Mouse (Mus musculus) left cerebral cortex, postnatal 14 days (tissue): Measurements from ENCODE around the gene Oma1. TPM values are rescaled to one million over a fixed set of nuclear protein-coding genes. Genes with fewer than 3 reads are reported as not detected.

Experiments used
- DNase-seq, 2 experiments: peaks; one replicate each; pipeline ENCODE4 v3.0.0; 2021 to 2022; ENCODE audit warnings: low spot score in 2 of 2, mixed read lengths in 1 of 2
- intact Hi-C: fragments of 180-260 bp; cut with DNase I; formaldehyde crosslinking; loops from one replicate; pipeline ENCODE4 v1.15.1; 2025
- total RNA-seq, 2 experiments: library from RNA; stranded (reverse); gene quantifications; 2 replicates each; pipeline ENCODE4 v1.2.3; 2021

The Oma1 gene
- total RNA-seq, 2 experiments from 2014 or later: 6.1 to 9.5 TPM

GRCm38 (mm10) chr4:103346849-103347248, 33.2 kb downstream of the Oma1 start:
- intact Hi-C loops: loop anchor here (10.0 kb wide), 2 partner anchors 182 to 362 kb away; no protein-coding TSS in a partner anchor
- DNase-seq: no peak

- DNase-seq: no peak
Measured at GRCm38 (mm10) chr4:103349219-103349618, 35.6 kb downstream of the Oma1 start.

GRCm38 (mm10) chr4:103352926-103353325, 39.3 kb downstream of the Oma1 start:
- no peak for DNase-seq
- intact Hi-C loops: no loop called here

More at GRCm38 (mm10) chr4:103349219-103349618, 35.6 kb downstream of the Oma1 start:
- intact Hi-C loops: loop anchor here (10.0 kb wide), 2 partner anchors 184 to 364 kb away; no protein-coding TSS in a partner anchor

- intact Hi-C loops: no loop called here
- DNase-seq: peak in 1 of 2 experiments; percentile 21
Measured at GRCm38 (mm10) chr4:103357457-103357856, 43.8 kb downstream of the Oma1 start.

- peak in 1 of 2 experiments; percentile 1 for DNase-seq
- intact Hi-C loops: no loop called here
Measured at GRCm38 (mm10) chr4:103358941-103359448, 45.4 kb downstream of the Oma1 start.

- no peak for DNase-seq
Measured at GRCm38 (mm10) chr4:103382171-103382570, 68.6 kb downstream of the Oma1 start.

GRCm38 (mm10) chr4:103385031-103385430, 71.4 kb downstream of the Oma1 start:
- intact Hi-C loops: no loop called here
- DNase-seq: no peak

More at GRCm38 (mm10) chr4:103382171-103382570, 68.6 kb downstream of the Oma1 start:
- intact Hi-C loops: no loop called here

- intact Hi-C loops: no loop called here
- DNase-seq: no peak
Measured at GRCm38 (mm10) chr4:103385835-103386787, 72.5 kb downstream of the Oma1 start.

- no peak for DNase-seq
- intact Hi-C loops: no loop called here
Measured at GRCm38 (mm10) chr4:103387292-103387691, 73.7 kb downstream of the Oma1 start.

GRCm38 (mm10) chr4:103388530-103389178, 75.0 kb downstream of the Oma1 start:
- intact Hi-C loops: no loop called here
- DNase-seq: no peak

- no peak for DNase-seq
- intact Hi-C loops: no loop called here
Measured at GRCm38 (mm10) chr4:103389583-103389982, 76.0 kb downstream of the Oma1 start.

- no peak for DNase-seq
- intact Hi-C loops: no loop called here
Measured at GRCm38 (mm10) chr4:103390499-103390898, 76.9 kb downstream of the Oma1 start.

- no peak for DNase-seq
- intact Hi-C loops: no loop called here
Measured at GRCm38 (mm10) chr4:103395066-103395465, 81.5 kb downstream of the Oma1 start.

GRCm38 (mm10) chr4:103395905-103396304, 82.3 kb downstream of the Oma1 start:
- no peak for DNase-seq
- intact Hi-C loops: no loop called here

GRCm38 (mm10) chr4:103396876-103397275, 83.3 kb downstream of the Oma1 start:
- intact Hi-C loops: no loop called here
- no peak for DNase-seq

- intact Hi-C loops: no loop called here
- no peak for DNase-seq
Measured at GRCm38 (mm10) chr4:103402581-103402980, 89.0 kb downstream of the Oma1 start.

- intact Hi-C loops: no loop called here
- DNase-seq: no peak
Measured at GRCm38 (mm10) chr4:103405321-103405720, 91.7 kb downstream of the Oma1 start.

- intact Hi-C loops: no loop called here
- no peak for DNase-seq
Measured at GRCm38 (mm10) chr4:103410217-103410799, 96.7 kb downstream of the Oma1 start.
